In the genomic region with DNA sequence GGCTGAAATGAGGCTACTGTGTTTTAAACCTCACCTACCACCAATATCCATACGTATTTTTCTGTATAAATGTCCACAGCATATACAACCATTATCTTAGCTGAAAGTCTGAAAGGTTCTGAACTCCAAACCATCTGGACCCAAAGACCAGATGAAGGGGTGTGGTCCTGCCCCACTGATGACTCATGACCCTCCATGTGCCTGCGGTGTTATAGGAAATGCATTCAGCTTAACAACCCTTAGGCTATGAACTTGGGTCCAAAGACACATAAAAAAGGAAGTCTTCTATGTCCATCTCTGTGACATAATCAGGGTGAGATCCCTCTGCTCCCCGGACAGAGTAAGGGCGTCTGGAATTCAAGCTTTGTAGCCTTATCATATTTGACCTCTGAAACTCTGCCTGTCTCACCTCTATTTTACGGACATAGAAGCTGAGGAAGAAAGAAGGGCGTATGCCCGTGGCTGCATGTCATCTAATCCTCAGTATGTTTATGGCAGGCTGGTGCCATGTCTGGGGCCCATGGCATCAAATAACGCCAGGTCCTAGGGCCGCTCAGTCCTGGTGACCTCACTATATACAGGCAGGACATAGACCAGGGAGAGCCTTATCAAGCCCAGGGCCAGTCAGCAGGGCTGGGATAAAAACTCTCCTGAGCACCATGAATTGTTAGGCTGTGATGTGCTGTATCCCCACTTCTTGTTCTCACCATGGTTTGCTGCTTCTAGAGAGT, we compare ENCODE assay signal across 25 mouse cellular contexts. TPM values are rescaled to one million over a fixed set of nuclear protein-coding genes. Genes with fewer than 3 reads are reported as not detected.
"Had no signal": no experiment of that assay in that cellular context is flagged by ENCODE, and none has a peak within 500 bp of the region (broad histone marks: within the 10 kb centered on the region; RNA-seq: fewer than 3 reads in every experiment).

No protein-coding gene starts in this region.

- H3K9ac ChIP-seq: limb, embryonic 13.5 days; liver, embryonic 15.5 days; midbrain, embryonic 12.5 days; midbrain, embryonic 15.5 days; neural tube, embryonic 12.5 days; neural tube, embryonic 15.5 days; stomach, embryonic 15.5 days had no signal

- H3K4me2 ChIP-seq: limb, embryonic 13.5 days; liver, embryonic 15.5 days; midbrain, embryonic 12.5 days; midbrain, embryonic 15.5 days; neural tube, embryonic 12.5 days; neural tube, embryonic 15.5 days; stomach, embryonic 15.5 days had no signal

- H3K27ac ChIP-seq: kidney, postnatal 0 days; layer of hippocampus, adult 2 months; limb, embryonic 10.5 days; limb, embryonic 13.5 days; liver, embryonic 15.5 days; midbrain, embryonic 12.5 days; midbrain, embryonic 15.5 days; neural tube, embryonic 12.5 days; neural tube, embryonic 15.5 days; stomach, embryonic 15.5 days had no signal

- H3K4me3 ChIP-seq: layer of hippocampus, adult 2 months; limb, embryonic 10.5 days; limb, embryonic 13.5 days; liver, embryonic 15.5 days; midbrain, embryonic 12.5 days; midbrain, embryonic 15.5 days; neural tube, embryonic 12.5 days; neural tube, embryonic 15.5 days; stomach, embryonic 15.5 days had no signal

- DNase-seq: kidney, adult 2 months; layer of hippocampus, adult 9-11 months; lung, adult 2 months; lung, postnatal 14 days; lung, postnatal 4 days; right cerebral cortex, adult 18-20 months; right cerebral cortex, postnatal 14 days; right cerebral cortex, postnatal 4 days; spleen, adult 18-20 months; thymus, adult 18-20 months; thymus, postnatal 36 days had no signal

- H3K36me3 ChIP-seq: limb, embryonic 10.5 days; limb, embryonic 13.5 days; midbrain, embryonic 12.5 days; midbrain, embryonic 15.5 days; neural tube, embryonic 12.5 days; neural tube, embryonic 15.5 days; stomach, embryonic 15.5 days had no signal

- H3K9me3 ChIP-seq: limb, embryonic 10.5 days; limb, embryonic 13.5 days; liver, embryonic 15.5 days; midbrain, embryonic 12.5 days; midbrain, embryonic 15.5 days; neural tube, embryonic 12.5 days; neural tube, embryonic 15.5 days; stomach, embryonic 15.5 days had no signal

- H3K4me1 ChIP-seq: limb, embryonic 13.5 days; liver, embryonic 15.5 days; midbrain, embryonic 12.5 days; midbrain, embryonic 15.5 days; neural tube, embryonic 12.5 days; neural tube, embryonic 15.5 days; stomach, embryonic 15.5 days had no signal

- H3K27me3 ChIP-seq: limb, embryonic 13.5 days; liver, embryonic 15.5 days; midbrain, embryonic 15.5 days; neural tube, embryonic 12.5 days; neural tube, embryonic 15.5 days; stomach, embryonic 15.5 days had no signal

- ATAC-seq: midbrain, embryonic 15.5 days had no signal

RNA-seq across cellular contexts. Expression of gene Acox2, which starts 8.8 kb away (rescaled TPM):
- total RNA-seq: layer of hippocampus, adult 2 months; left cerebral cortex, adult 18-20 months; left cerebral cortex, postnatal 25 days; megakaryocyte progenitor cell, adult 5-6 weeks had no signal
- polyA plus RNA-seq: kidney, embryonic 14.5 days; limb, embryonic 13.5 days; midbrain, embryonic 12.5 days; midbrain, embryonic 15.5 days; neural tube, embryonic 12.5 days; neural tube, embryonic 15.5 days had no signal
